Mouse (Mus musculus) lung, adult 2 months (tissue): ENCODE data around the gene Plxnc1.

ENCODE experiments used
- CTCF ChIP-seq: fragments of 200-500 bp; IDR thresholded peaks from 2 replicates; pipeline ENCODE4 v1.5.1; 2011; ENCODE audit warnings: mild to moderate bottlenecking, low read length, control low read depth; ENCODE audit not compliant: insufficient read depth
- POLR2A ChIP-seq: fragments of 200-500 bp; IDR thresholded peaks from 2 replicates; pipeline ENCODE4 v1.6.1; 2011; ENCODE audit warnings: low read depth, mild to moderate bottlenecking, control low read depth, low read length, borderline replicate concordance; ENCODE audit errors: extremely low read depth

DNA sequence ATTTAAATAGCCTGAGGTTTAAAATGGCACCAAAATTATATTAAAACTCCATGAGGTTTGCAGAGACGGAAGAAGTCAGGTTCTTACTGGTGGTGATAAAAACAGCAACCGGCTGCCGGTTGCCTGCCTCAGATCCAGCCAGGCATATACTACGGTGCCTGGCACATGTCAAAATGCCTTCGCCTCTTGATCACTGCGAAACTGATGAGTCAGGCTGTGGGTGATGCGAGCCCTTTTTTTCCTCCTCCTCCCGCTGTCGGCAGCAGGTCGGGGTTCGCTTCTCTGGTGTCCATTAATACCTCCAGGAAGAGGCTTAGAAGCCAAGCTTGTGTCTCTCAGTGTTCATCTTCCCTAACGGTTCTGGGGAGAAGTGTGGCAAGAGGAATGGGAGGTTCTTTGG lies 25.1 kb downstream of the Plxnc1 start:
- TF ChIP-seq CTCF, result no peak
- TF ChIP-seq POLR2A, result no peak
